Mouse (Mus musculus) mouse trophoblast stem cell (cell line): ENCODE results near the gene Tmprss12.
"Not testable (repeated sequence)": the region's sequence is repeated elsewhere in the genome, so short reads cannot be mapped to it uniquely, and the experiment has no call there.

Experiments used
- in situ Hi-C, 2 experiments: fragments of 300-500 bp; cut with MseI, MboI; formaldehyde crosslinking; loops; 2 replicates in 1 of 2; 3 replicates in 1 of 2; pipeline ENCODE4 v1.15.1; 2025

Tmprss12 gene

GRCm38 (mm10) chr15:100280626-100281025 is at the start of gene Tmprss12:
Gene Tmprss12, plus strand, starts transcription at chr15:100280837.
- in situ Hi-C loops: no loop called here

- in situ Hi-C loops: no loop called here
Measured at GRCm38 (mm10) chr15:100231616-100232525, 48.8 kb upstream of the Tmprss12 start.

- in situ Hi-C loops: no loop called here
Measured at GRCm38 (mm10) chr15:100235208-100235965, 45.2 kb upstream of the Tmprss12 start.

- in situ Hi-C loops: no loop called here
Measured at GRCm38 (mm10) chr15:100236952-100237351, 43.7 kb upstream of the Tmprss12 start.

GRCm38 (mm10) chr15:100241780-100242179 is 38.9 kb upstream of the Tmprss12 start:
- in situ Hi-C loops: no loop called here

- in situ Hi-C loops: no loop called here
Measured at GRCm38 (mm10) chr15:100245951-100246350, 34.7 kb upstream of the Tmprss12 start.

GRCm38 (mm10) chr15:100247296-100247695 is 33.3 kb upstream of the Tmprss12 start:
- in situ Hi-C loops: no loop called here

GRCm38 (mm10) chr15:100248665-100249433 is 31.8 kb upstream of the Tmprss12 start:
- in situ Hi-C loops: no loop called here

- in situ Hi-C loops: no loop called here
Measured at GRCm38 (mm10) chr15:100251153-100251780, 29.4 kb upstream of the Tmprss12 start.

- in situ Hi-C loops: no loop called here
Measured at GRCm38 (mm10) chr15:100256386-100256785, 24.3 kb upstream of the Tmprss12 start.

GRCm38 (mm10) chr15:100257305-100257704 is 23.3 kb upstream of the Tmprss12 start:
- in situ Hi-C loops: no loop called here

GRCm38 (mm10) chr15:100258646-100259425 is 21.8 kb upstream of the Tmprss12 start:
- in situ Hi-C loops: no loop called here

- in situ Hi-C loops: not testable (repeated sequence)
Measured at GRCm38 (mm10) chr15:100260351-100260750, 20.3 kb upstream of the Tmprss12 start.

- in situ Hi-C loops: no loop called here
Measured at GRCm38 (mm10) chr15:100263246-100263905, 17.3 kb upstream of the Tmprss12 start.

GRCm38 (mm10) chr15:100265586-100266325 is 14.9 kb upstream of the Tmprss12 start:
- in situ Hi-C loops: no loop called here

- in situ Hi-C loops: no loop called here
Measured at GRCm38 (mm10) chr15:100268916-100269315, 11.7 kb upstream of the Tmprss12 start.

- in situ Hi-C loops: no loop called here
Measured at GRCm38 (mm10) chr15:100269776-100270175, 10.9 kb upstream of the Tmprss12 start.

- in situ Hi-C loops: not testable (repeated sequence)
Measured at GRCm38 (mm10) chr15:100270609-100271008, 10.0 kb upstream of the Tmprss12 start.

- in situ Hi-C loops: no loop called here
Measured at GRCm38 (mm10) chr15:100271411-100271810, 9.2 kb upstream of the Tmprss12 start.
